Mouse (Mus musculus): ENCODE results near the gene Ccdc174.

- TF ChIP-seq ZC3H11A (IDR thresholded peaks at IDR 0.05; ENCODE audit: borderline replicate concordance, low read depth, low read length) (no peak), CHD2 (IDR thresholded peaks at IDR 0.05; ENCODE audit: low read depth, low read length) (no peak), HCFC1 (IDR thresholded peaks at IDR 0.05; ENCODE audit: borderline replicate concordance, insufficient read depth, low read length) (no peak), MAFK (IDR thresholded peaks at IDR 0.05; ENCODE audit: insufficient read depth, low read depth, low read length) (no peak)
Observed at GRCm38 (mm10) chr6:91864595-91864994, 13.3 kb upstream of the Ccdc174 start.
